Mouse (Mus musculus): Measurements from ENCODE around the gene Dlgap4.

DNA sequence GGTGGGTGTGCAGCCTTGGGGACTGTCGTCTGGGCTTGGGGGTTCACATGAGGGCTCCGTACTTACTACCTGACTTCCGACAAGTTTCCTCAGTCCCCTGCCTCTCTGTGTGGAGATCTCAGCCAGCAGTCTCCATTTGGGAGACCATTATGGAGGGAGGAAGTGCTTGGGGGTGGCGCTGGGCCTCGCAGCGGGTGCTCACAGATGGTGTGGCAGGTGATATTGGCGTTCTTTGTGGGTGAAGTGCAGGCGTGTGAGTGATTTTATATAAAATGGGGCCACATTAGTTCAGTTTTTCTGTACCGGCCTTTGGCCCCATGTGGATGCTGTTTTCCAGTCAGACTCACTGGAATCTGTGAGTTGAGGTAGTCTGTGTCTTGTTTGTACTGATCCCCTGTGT lies 12.6 kb downstream of the Dlgap4 start:
- TF ChIP-seq CTCF (conservative IDR thresholded peaks at IDR 0.05; ENCODE audit: low read length) (no peak), POU5F1 (IDR thresholded peaks at IDR 0.05; ENCODE audit: borderline replicate concordance, low read length) (no peak)
